Mouse (Mus musculus): ENCODE results near the gene Ddost. TPM values are rescaled to one million over a fixed set of nuclear protein-coding genes. Genes with fewer than 3 reads are reported as not detected.
A peak's percentile ranks its signal among the peaks of the same experiment; 100 is the strongest.

Ddost gene
- polyA plus RNA-seq, 2 experiments, result 342 to 344 TPM

DNA sequence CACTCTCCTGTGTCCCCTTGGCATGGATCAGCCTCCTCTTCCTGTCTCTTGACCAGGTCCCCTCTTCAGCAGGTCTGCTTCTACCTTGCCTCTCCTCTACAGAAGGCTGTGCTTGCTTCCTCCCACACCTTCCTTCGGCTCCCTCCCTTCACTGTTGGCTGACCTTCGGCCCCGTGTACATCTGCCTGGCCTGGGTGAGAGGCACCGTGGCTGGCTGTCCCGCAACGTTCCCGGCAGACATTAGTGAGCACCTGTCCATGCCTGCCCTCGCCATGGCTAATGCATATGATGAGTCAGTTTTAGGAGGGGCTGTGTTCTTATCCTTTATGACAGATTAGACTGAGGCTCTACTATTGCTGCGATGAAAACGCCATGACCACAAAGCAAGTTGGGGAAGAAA lies 36.7 kb upstream of the Ddost start:
- H3K4me3 ChIP-seq (replicated peaks; ENCODE audit: low read length), result no peak overlapping the region
- WGBS, result 87% methylated on average over 10 of the region's 10 CpGs
- no peaks in the 10 kb centered on the region for H3K9me3 ChIP-seq (ENCODE audit: control insufficient read depth, low read length)
- no peak for TF ChIP-seq POLR2A (IDR thresholded peaks at IDR 0.05; ENCODE audit: borderline replicate concordance, extremely low read depth, insufficient read depth, insufficient read length)
- H3K27ac ChIP-seq (replicated peaks; ENCODE audit: low read depth, low read length), result no peak overlapping the region
- 0 out of 2 replicates have a peak, but pooled peaks cover 2% of the 10 kb centered on the region for H3K4me1 ChIP-seq (ENCODE audit: control insufficient read depth, insufficient read depth, low read length)
- DNase-seq (ENCODE audit: low spot score) (no peak), ATAC-seq (ENCODE audit: low FRiP score, low read depth) (no peak)
- H3K9ac ChIP-seq (ENCODE audit: low read depth, low read length, severe bottlenecking), result no peak overlapping the region
- H3K4me2 ChIP-seq (replicated peaks; ENCODE audit: low read depth, low read length, severe bottlenecking), result no peak overlapping the region
- no peaks in the 10 kb centered on the region for H3K36me3 ChIP-seq (ENCODE audit: control insufficient read depth, insufficient read depth, low read length)
- H3K27me3 ChIP-seq (ENCODE audit: control insufficient read depth, insufficient read depth, low read length), result no peaks in the 10 kb centered on the region

DNA sequence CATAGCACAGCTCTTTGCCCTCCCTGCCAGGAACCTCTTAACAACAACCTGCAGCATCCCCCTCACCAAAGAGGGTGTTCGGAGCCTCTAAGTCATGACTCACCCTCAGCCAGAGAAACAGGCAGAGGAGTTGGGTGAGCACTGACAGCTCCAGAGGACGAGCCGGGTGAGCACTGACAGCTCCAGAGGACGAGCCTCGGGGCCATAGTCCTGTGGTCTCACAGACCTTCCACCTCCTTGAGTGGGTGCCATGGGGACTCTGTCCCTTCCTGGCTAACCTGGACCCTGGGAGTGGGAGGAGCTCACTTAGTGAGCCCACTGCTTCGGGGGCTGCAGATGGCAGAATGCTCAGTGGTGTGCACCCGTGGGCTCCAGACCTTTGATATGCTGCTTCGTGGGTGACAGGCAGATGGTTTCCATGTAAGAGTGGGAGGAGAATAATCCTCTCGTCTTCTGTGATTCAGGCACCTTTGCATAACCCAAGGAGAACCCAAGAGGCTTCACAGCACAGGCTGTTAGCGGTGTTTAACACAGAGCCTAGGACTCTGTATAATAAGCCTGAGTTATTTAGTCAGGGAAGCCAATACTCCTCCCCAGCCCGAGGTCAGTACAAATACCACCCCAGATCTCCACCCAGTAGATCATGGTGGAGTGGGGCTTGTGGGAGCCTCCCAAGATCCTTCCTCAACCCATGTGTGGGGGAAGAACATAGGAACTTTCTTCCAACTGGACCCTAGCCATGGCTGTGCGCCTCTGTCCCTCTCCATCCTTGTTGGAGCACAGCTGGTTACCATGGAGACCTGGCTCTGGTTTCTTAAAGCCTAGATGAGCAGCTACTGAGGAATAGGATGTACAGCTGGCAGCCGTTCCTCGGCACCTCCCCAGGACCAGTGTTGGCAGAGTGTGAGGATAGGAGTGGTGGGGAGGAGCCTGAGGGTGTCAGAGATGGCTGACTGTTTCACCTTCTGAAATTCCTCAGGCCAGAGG lies 32.2 kb upstream of the Ddost start:
- no peak for TF ChIP-seq POLR2A (IDR thresholded peaks at IDR 0.05; ENCODE audit: borderline replicate concordance, extremely low read depth, insufficient read depth, insufficient read length)
- Histone ChIP-seq H3K9ac (ENCODE audit: low read depth, low read length, severe bottlenecking) (no peak overlapping the region), H3K36me3 (ENCODE audit: control insufficient read depth, insufficient read depth, low read length) (no peaks in the 10 kb centered on the region), H3K4me1 (ENCODE audit: control insufficient read depth, insufficient read depth, low read length) (no peaks in the 10 kb centered on the region), H3K27ac (replicated peaks; ENCODE audit: low read depth, low read length) (no peak overlapping the region), H3K4me2 (replicated peaks; ENCODE audit: low read depth, low read length, severe bottlenecking) (no peak overlapping the region), H3K4me3 (replicated peaks; ENCODE audit: low read length) (no peak overlapping the region), H3K9me3 (ENCODE audit: control insufficient read depth, low read length) (no peaks in the 10 kb centered on the region), H3K27me3 (ENCODE audit: control insufficient read depth, insufficient read depth, low read length) (no peaks in the 10 kb centered on the region)
- peak; percentile 88 for DNase-seq (ENCODE audit: low spot score)
- peak; percentile 52 for ATAC-seq (ENCODE audit: low FRiP score, low read depth)
- WGBS, result 65% methylated on average over 14 of the region's 14 CpGs

DNA sequence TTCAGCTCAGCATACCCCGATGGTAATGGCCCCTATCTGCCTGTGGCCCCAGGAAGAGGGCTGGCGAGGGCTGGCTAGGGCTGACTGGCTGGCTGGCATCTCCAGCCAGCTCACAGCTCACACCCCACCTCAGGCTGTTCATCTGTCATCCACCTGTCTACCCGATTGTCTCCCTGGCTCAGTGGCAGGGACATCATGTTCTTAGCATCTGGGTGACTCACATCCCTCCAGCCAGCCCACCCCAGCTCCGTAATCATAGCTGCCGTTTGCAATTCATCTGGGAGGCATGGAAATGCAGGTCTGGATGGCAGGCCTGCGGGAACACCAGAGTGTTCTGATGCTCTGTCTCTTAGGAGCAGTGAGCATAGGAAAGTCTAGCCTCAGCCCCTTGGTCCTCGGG lies 26.2 kb upstream of the Ddost start:
- TF ChIP-seq POLR2A (IDR thresholded peaks at IDR 0.05; ENCODE audit: borderline replicate concordance, extremely low read depth, insufficient read depth, insufficient read length), result no peak
- no peaks in the 10 kb centered on the region for H3K4me1 ChIP-seq (ENCODE audit: control insufficient read depth, insufficient read depth, low read length)
- no peak overlapping the region for H3K9ac ChIP-seq (ENCODE audit: low read depth, low read length, severe bottlenecking)
- DNase-seq (ENCODE audit: low spot score) (no peak), ATAC-seq (ENCODE audit: low FRiP score, low read depth) (no peak)
- no peak overlapping the region for H3K4me3 ChIP-seq (replicated peaks; ENCODE audit: low read length)
- H3K27me3 ChIP-seq (ENCODE audit: control insufficient read depth, insufficient read depth, low read length), result no peaks in the 10 kb centered on the region
- 71% methylated on average over 6 of the region's 7 CpGs for WGBS
- no peaks in the 10 kb centered on the region for H3K9me3 ChIP-seq (ENCODE audit: control insufficient read depth, low read length)
- no peaks in the 10 kb centered on the region for H3K36me3 ChIP-seq (ENCODE audit: control insufficient read depth, insufficient read depth, low read length)
- H3K27ac ChIP-seq (replicated peaks; ENCODE audit: low read depth, low read length), result no peak overlapping the region
- H3K4me2 ChIP-seq (replicated peaks; ENCODE audit: low read depth, low read length, severe bottlenecking), result no peak overlapping the region

DNA sequence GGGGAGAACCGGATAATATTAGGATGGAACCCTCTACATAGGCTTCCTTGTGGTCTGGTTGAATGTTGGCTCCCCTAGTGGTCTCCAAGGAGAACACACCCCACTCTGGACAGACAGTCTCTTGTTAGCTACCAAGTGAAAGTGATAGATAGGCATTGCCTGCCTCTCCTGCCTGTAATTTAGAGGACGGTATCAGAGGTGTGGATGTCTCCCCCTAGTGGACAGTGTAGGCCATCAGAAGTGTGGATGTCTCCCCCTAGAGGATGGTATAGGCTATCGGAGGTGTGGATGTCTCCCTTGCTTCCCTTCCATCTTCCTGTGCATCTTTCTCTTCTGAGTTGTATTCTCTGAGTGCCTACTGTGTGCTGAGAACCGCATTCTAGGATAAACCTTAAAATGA lies 21.7 kb upstream of the Ddost start:
- Histone ChIP-seq H3K9ac (ENCODE audit: low read depth, low read length, severe bottlenecking) (no peak overlapping the region), H3K9me3 (ENCODE audit: control insufficient read depth, low read length) (no peaks in the 10 kb centered on the region), H3K4me1 (ENCODE audit: control insufficient read depth, insufficient read depth, low read length) (no peaks in the 10 kb centered on the region), H3K4me2 (replicated peaks; ENCODE audit: low read depth, low read length, severe bottlenecking) (no peak overlapping the region), H3K36me3 (ENCODE audit: control insufficient read depth, insufficient read depth, low read length) (no peaks in the 10 kb centered on the region), H3K4me3 (replicated peaks; ENCODE audit: low read length) (no peak overlapping the region), H3K27me3 (ENCODE audit: control insufficient read depth, insufficient read depth, low read length) (no peaks in the 10 kb centered on the region), H3K27ac (replicated peaks; ENCODE audit: low read depth, low read length) (no peak overlapping the region)
- 28% methylated on average over 4 of the region's 4 CpGs for WGBS
- ATAC-seq (ENCODE audit: low FRiP score, low read depth), result 0 out of 2 replicates have a peak, but pooled peaks have one; percentile 26
- peak; percentile 73 for DNase-seq (ENCODE audit: low spot score)
- no peak for TF ChIP-seq POLR2A (IDR thresholded peaks at IDR 0.05; ENCODE audit: borderline replicate concordance, extremely low read depth, insufficient read depth, insufficient read length)

- Histone ChIP-seq H3K9ac (ENCODE audit: low read depth, low read length, severe bottlenecking) (no peak overlapping the region), H3K4me3 (replicated peaks; ENCODE audit: low read length) (no peak overlapping the region), H3K27ac (replicated peaks; ENCODE audit: low read depth, low read length) (no peak overlapping the region), H3K9me3 (ENCODE audit: control insufficient read depth, low read length) (no peaks in the 10 kb centered on the region), H3K4me1 (ENCODE audit: control insufficient read depth, insufficient read depth, low read length) (no peaks in the 10 kb centered on the region), H3K36me3 (ENCODE audit: control insufficient read depth, insufficient read depth, low read length) (no peaks in the 10 kb centered on the region), H3K4me2 (replicated peaks; ENCODE audit: low read depth, low read length, severe bottlenecking) (no peak overlapping the region), H3K27me3 (ENCODE audit: control insufficient read depth, insufficient read depth, low read length) (no peaks in the 10 kb centered on the region)
- DNase-seq (ENCODE audit: low spot score) (no peak), ATAC-seq (ENCODE audit: low FRiP score, low read depth) (no peak)
- TF ChIP-seq POLR2A (IDR thresholded peaks at IDR 0.05; ENCODE audit: borderline replicate concordance, extremely low read depth, insufficient read depth, insufficient read length), result no peak
- WGBS, result 81% methylated on average over 12 of the region's 12 CpGs
Measured at GRCm38 (mm10) chr4:138286411-138286810, 18.1 kb upstream of the Ddost start.

Data from limb, embryonic 14.5 days (tissue).